Mouse (Mus musculus) spleen, postnatal 4 days (tissue): Measurements from ENCODE around the gene Cdt1.

Experiments
- DNase-seq, 2 experiments: peaks; one replicate each; pipeline ENCODE4 v3.0.0; 2022; ENCODE audit warnings: low spot score in 2 of 2

The Cdt1 gene

GRCm38 (mm10) chr8:122574264-122574663 is 6.4 kb downstream of the Cdt1 start:
- DNase-seq, result no peak

- no peak for DNase-seq
These were observed 6.9 kb downstream of the Cdt1 start for GRCm38 (mm10) chr8:122574667-122575251.

- no peak for DNase-seq
These were observed 7.5 kb downstream of the Cdt1 start for GRCm38 (mm10) chr8:122575286-122575685.

- no peak for DNase-seq
These were observed 8.2 kb downstream of the Cdt1 start for GRCm38 (mm10) chr8:122575735-122576647.

GRCm38 (mm10) chr8:122576648-122577022 is 8.8 kb downstream of the Cdt1 start, which contains the start of gene Aprt:
TSS of gene Aprt (minus strand) at chr8:122576909.
- peak; percentile 95 to 96 for DNase-seq

- no peak for DNase-seq
These were observed 9.3 kb downstream of the Cdt1 start for GRCm38 (mm10) chr8:122577116-122577515.

- DNase-seq, result no peak
These were observed 11.4 kb downstream of the Cdt1 start for GRCm38 (mm10) chr8:122579196-122579595.

GRCm38 (mm10) chr8:122580926-122581325 is 13.1 kb downstream of the Cdt1 start:
- DNase-seq, result no peak

GRCm38 (mm10) chr8:122584981-122585380 is 17.2 kb downstream of the Cdt1 start:
- no peak for DNase-seq

- DNase-seq, result no peak
These were observed 17.6 kb downstream of the Cdt1 start for GRCm38 (mm10) chr8:122585411-122585891.

GRCm38 (mm10) chr8:122586171-122586570 is 18.4 kb downstream of the Cdt1 start:
- DNase-seq, result no peak

- DNase-seq, result no peak
These were observed 18.9 kb downstream of the Cdt1 start for GRCm38 (mm10) chr8:122586749-122587148.

GRCm38 (mm10) chr8:122593240-122593639 is 25.4 kb downstream of the Cdt1 start:
- peak in 1 of 2 experiments; percentile 36 for DNase-seq

GRCm38 (mm10) chr8:122593783-122594507 is 26.1 kb downstream of the Cdt1 start:
- no peak for DNase-seq

- DNase-seq, result no peak
These were observed 28.2 kb downstream of the Cdt1 start for GRCm38 (mm10) chr8:122596031-122596430.

- DNase-seq, result no peak
These were observed 32.9 kb downstream of the Cdt1 start for GRCm38 (mm10) chr8:122600666-122601065.

- DNase-seq, result no peak
These were observed 36.8 kb downstream of the Cdt1 start for GRCm38 (mm10) chr8:122604640-122605039.

GRCm38 (mm10) chr8:122605367-122605766 is 37.6 kb downstream of the Cdt1 start:
- no peak for DNase-seq

- DNase-seq, result no peak
These were observed 39.0 kb downstream of the Cdt1 start for GRCm38 (mm10) chr8:122606810-122607209.

GRCm38 (mm10) chr8:122610209-122610608 is 42.4 kb downstream of the Cdt1 start:
- no peak for DNase-seq

- no peak for DNase-seq
These were observed 42.9 kb downstream of the Cdt1 start for GRCm38 (mm10) chr8:122610612-122611277.
